Mouse (Mus musculus): ENCODE results near the gene Mansc1. TPM values are rescaled to one million over a fixed set of nuclear protein-coding genes. Genes with fewer than 3 reads are reported as not detected.

Mansc1 gene
- total and polyA plus RNA-seq, 2 experiments from 2014 or later, result 7.4 to 17.0 TPM

DNA sequence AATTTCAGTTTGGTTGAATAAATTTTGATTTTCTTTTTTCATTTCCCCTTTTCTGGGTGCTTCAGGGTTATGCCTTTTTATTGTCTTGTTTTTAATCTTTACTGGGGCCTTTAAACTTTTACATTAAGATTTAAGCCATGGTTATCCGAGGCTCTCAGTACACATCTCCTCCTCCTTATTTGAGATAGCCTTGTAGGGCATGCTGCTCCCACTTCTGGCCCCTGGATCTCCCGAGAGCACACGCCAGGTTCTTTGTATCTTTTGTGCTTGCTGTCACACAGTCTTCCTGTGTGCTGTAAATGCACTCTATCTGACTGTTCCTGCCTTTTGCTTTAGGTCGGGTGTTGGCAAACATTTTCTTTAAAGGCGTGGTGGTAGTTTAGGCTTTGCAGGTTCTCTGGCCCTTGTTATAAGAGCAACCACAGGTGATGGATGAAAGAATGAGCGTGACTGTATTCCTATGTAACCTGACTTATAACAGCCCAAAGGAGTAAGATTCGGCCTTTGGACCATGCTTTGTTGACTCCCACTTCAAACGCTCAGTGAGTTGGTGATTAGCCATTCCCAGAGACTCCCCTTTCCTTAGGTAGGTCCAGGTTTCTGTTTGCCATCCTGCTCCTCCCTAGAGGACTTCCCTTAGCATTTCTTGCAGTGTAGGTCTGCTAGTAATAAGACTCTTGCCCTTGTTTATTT, 28.6 kb upstream of the Mansc1 start:
- TF ChIP-seq CTCF (IDR thresholded peaks at IDR 0.05; ENCODE audit: low read depth) (no peak), EP300 (IDR thresholded peaks at IDR 0.05; ENCODE audit: low read depth) (no peak)
- 51% methylated on average over 8 of the region's 8 CpGs for WGBS
- no peak for ATAC-seq (ENCODE audit: insufficient read depth, low read depth)

DNA sequence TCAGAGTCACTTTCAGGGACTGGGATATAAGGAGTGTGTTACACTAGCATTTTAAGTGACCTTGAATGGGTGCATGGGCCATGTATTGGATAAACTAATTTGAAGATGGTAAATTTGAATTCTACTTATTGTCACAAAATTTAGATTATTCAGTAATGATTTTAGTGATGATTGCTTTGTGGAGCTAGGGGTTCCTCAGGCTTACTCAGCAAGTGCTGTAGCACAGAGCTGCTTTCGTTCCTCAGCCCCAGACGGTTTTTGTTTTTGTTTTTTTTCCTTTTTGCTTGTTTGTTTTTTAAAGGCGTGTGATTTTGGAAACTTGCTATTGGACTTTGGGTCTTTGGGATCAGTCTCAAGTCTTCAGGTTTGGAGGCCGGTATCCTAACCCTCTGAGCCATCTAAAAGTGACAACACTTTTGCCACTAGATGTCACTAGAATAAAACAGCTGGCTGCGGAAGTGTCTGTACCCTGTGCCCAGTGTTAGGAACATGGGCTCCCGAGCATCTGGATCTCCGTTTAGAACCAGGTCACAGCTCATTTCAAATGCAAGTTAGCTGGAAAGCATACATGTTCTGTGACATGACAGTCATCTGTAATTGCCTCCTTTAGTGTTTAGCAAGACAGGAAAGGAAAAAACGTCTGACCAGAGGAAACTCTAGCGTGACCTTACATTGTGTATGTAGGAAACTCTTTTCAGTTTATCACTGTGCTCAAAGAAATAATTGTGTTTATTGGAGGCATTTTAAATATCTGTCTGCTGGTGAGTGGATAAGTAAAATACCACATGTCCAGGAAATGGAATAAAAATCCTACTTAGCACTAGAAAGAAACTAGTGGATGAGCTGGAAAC, 27.0 kb upstream of the Mansc1 start:
- Histone ChIP-seq H3K4me1 (ENCODE audit: control insufficient read depth, insufficient read depth) (peaks cover 6% of the 10 kb centered on the region; the same call in 1 of the 2 replicates), H3K4me2 (ENCODE audit: low read depth, low read length) (no peak overlapping the region), H3K36me3 (replicated peaks; ENCODE audit: control insufficient read depth, insufficient read depth, low read length) (no peaks in the 10 kb centered on the region), H3K27ac (ENCODE audit: low read depth) (no peak overlapping the region), H3K9ac (replicated peaks; ENCODE audit: low read depth, low read length) (no peak overlapping the region), H3K27me3 (ENCODE audit: control insufficient read depth, insufficient read depth, low read length) (no peaks in the 10 kb centered on the region), H3K9me3 (replicated peaks; ENCODE audit: control insufficient read depth, low read length) (no peaks in the 10 kb centered on the region), H3K4me3 (ENCODE audit: low read depth, low read length) (no peak overlapping the region)
- WGBS, result 16% methylated on average over 9 of the region's 9 CpGs
- DNase-seq (ENCODE audit: low spot score) (peak; percentile 90), ATAC-seq (ENCODE audit: insufficient read depth, low read depth) (peak; percentile 90)
- TF ChIP-seq CTCF (IDR thresholded peaks at IDR 0.05; ENCODE audit: low read depth), result peak; percentile 91
- no peak for TF ChIP-seq EP300 (IDR thresholded peaks at IDR 0.05; ENCODE audit: low read depth)

More for the DNA sequence above, 28.6 kb upstream of the Mansc1 start:
- no peak overlapping the region for H3K4me2 ChIP-seq (ENCODE audit: low read depth, low read length)
- peaks cover 4% of the 10 kb centered on the region; the same call in 1 of the 2 replicates for H3K4me1 ChIP-seq (ENCODE audit: control insufficient read depth, insufficient read depth)
- H3K36me3 ChIP-seq (replicated peaks; ENCODE audit: control insufficient read depth, insufficient read depth, low read length), result no peaks in the 10 kb centered on the region
- no peaks in the 10 kb centered on the region for H3K9me3 ChIP-seq (replicated peaks; ENCODE audit: control insufficient read depth, low read length)
- DNase-seq (ENCODE audit: low spot score), result no peak
- no peak overlapping the region for H3K27ac ChIP-seq (ENCODE audit: low read depth)
- no peaks in the 10 kb centered on the region for H3K27me3 ChIP-seq (ENCODE audit: control insufficient read depth, insufficient read depth, low read length)
- H3K9ac ChIP-seq (replicated peaks; ENCODE audit: low read depth, low read length), result no peak overlapping the region
- no peak overlapping the region for H3K4me3 ChIP-seq (ENCODE audit: low read depth, low read length)

DNA sequence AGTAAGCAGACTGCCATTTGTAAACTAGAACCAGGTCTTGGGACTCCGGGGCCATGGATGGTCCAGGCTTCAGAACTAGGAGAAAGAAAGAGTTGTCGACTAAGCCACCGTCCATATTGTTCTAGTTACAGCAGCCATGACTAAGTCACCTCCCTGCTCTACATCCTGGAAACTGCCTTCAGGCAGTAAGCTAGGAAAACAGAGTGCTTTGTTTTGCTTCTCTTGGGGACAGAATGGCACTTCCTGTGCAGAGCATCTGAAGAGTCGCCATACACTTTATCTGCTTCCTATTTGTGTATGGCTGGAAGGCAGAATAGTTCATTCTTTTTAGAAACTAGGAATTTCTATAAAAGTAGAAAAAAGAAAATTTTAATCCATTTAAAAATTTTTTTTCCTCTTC, 24.2 kb upstream of the Mansc1 start:
- no peak overlapping the region for H3K9ac ChIP-seq (replicated peaks; ENCODE audit: low read depth, low read length)
- no peaks in the 10 kb centered on the region for H3K36me3 ChIP-seq (replicated peaks; ENCODE audit: control insufficient read depth, insufficient read depth, low read length)
- no peaks in the 10 kb centered on the region for H3K27me3 ChIP-seq (ENCODE audit: control insufficient read depth, insufficient read depth, low read length)
- WGBS, result 68% methylated on average over 4 of the region's 4 CpGs
- no peak overlapping the region for H3K4me3 ChIP-seq (ENCODE audit: low read depth, low read length)
- no peak overlapping the region for H3K4me2 ChIP-seq (ENCODE audit: low read depth, low read length)
- H3K4me1 ChIP-seq (ENCODE audit: control insufficient read depth, insufficient read depth), result peaks cover 6% of the 10 kb centered on the region; the same call in 1 of the 2 replicates
- no peaks in the 10 kb centered on the region for H3K9me3 ChIP-seq (replicated peaks; ENCODE audit: control insufficient read depth, low read length)
- ATAC-seq (ENCODE audit: insufficient read depth, low read depth) (no peak; the same call in 1 of the 2 replicates), DNase-seq (ENCODE audit: low spot score) (peak; percentile 58)
- H3K27ac ChIP-seq (ENCODE audit: low read depth), result peak overlapping the region; percentile 60
- no peak for TF ChIP-seq EP300 (IDR thresholded peaks at IDR 0.05; ENCODE audit: low read depth)
- no peak for TF ChIP-seq CTCF (IDR thresholded peaks at IDR 0.05; ENCODE audit: low read depth)

DNA sequence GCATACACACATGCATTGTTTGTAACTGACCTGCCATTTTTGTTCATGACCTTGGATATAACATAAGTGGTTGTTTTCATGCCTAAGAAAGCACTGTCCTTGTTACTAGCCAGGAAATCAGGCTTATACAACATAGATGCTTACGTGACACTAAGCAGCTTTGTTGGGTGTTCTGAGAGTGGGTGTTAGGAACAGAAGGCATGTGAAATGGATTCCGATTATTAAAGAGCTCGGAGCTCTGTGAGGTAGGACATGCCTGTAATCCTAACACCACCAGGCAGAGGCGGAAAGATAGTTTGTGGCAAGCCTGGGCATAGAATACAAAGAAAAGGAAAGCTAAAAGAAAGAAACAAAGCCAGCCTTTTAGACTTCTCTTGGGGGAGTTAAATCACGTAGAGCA, 16.1 kb upstream of the Mansc1 start:
- peaks cover 15% of the 10 kb centered on the region for H3K36me3 ChIP-seq (replicated peaks; ENCODE audit: control insufficient read depth, insufficient read depth, low read length)
- no peak overlapping the region for H3K4me2 ChIP-seq (ENCODE audit: low read depth, low read length)
- H3K4me1 ChIP-seq (ENCODE audit: control insufficient read depth, insufficient read depth), result peaks cover 10% of the 10 kb centered on the region
- no peaks in the 10 kb centered on the region for H3K9me3 ChIP-seq (replicated peaks; ENCODE audit: control insufficient read depth, low read length)
- 0 out of 2 replicates have a peak overlapping the region, but pooled peaks have one; percentile 30 for H3K27ac ChIP-seq (ENCODE audit: low read depth)
- TF ChIP-seq EP300 (IDR thresholded peaks at IDR 0.05; ENCODE audit: low read depth), result no peak
- TF ChIP-seq CTCF (IDR thresholded peaks at IDR 0.05; ENCODE audit: low read depth), result no peak
- no peak overlapping the region for H3K9ac ChIP-seq (replicated peaks; ENCODE audit: low read depth, low read length)
- ATAC-seq (ENCODE audit: insufficient read depth, low read depth) (no peak), DNase-seq (ENCODE audit: low spot score) (no peak)
- H3K27me3 ChIP-seq (ENCODE audit: control insufficient read depth, insufficient read depth, low read length), result no peaks in the 10 kb centered on the region
- no peak overlapping the region for H3K4me3 ChIP-seq (ENCODE audit: low read depth, low read length)
- 74% methylated on average over 5 of the region's 5 CpGs for WGBS

DNA sequence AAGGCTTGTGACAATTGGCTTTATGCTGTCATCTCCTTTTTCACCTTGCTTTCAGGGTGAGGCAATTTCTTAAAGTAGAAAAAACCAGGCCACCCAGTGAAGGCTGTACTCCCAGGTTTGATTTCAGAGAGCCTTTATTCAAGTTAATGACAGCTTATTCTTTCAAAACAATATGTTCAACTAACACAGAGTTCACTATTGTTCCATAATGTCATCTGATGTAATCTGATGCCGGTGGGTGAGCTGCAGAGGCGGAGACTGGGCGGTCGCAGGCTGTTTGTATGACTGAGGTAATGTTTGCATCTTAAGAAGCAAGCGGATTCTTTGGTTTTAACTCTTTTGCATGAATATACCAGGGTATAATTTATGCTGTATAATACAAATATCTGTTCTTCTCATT, 15.3 kb upstream of the Mansc1 start:
- Histone ChIP-seq H3K36me3 (replicated peaks; ENCODE audit: control insufficient read depth, insufficient read depth, low read length) (peaks cover 15% of the 10 kb centered on the region), H3K4me2 (ENCODE audit: low read depth, low read length) (no peak overlapping the region), H3K4me3 (ENCODE audit: low read depth, low read length) (no peak overlapping the region), H3K27ac (ENCODE audit: low read depth) (peak overlapping the region; percentile 2; the same call in 1 of the 2 replicates), H3K4me1 (ENCODE audit: control insufficient read depth, insufficient read depth) (peaks cover 10% of the 10 kb centered on the region), H3K27me3 (ENCODE audit: control insufficient read depth, insufficient read depth, low read length) (no peaks in the 10 kb centered on the region), H3K9ac (replicated peaks; ENCODE audit: low read depth, low read length) (no peak overlapping the region), H3K9me3 (replicated peaks; ENCODE audit: control insufficient read depth, low read length) (no peaks in the 10 kb centered on the region)
- no peak for ATAC-seq (ENCODE audit: insufficient read depth, low read depth)
- TF ChIP-seq CTCF (IDR thresholded peaks at IDR 0.05; ENCODE audit: low read depth) (no peak), EP300 (IDR thresholded peaks at IDR 0.05; ENCODE audit: low read depth) (no peak)
- 50% methylated on average over 5 of the region's 5 CpGs for WGBS
- DNase-seq (ENCODE audit: low spot score), result no peak

All from heart, postnatal 0 days (tissue).